Mouse (Mus musculus) G1E (cell line): Measurements from ENCODE around the gene Ube2k. TPM values are rescaled to one million over a fixed set of nuclear protein-coding genes. Genes with fewer than 3 reads are reported as not detected.

Source experiments
- ATAC-seq: 2 replicates; pipeline ENCODE4 v1.8.0; 2016; ENCODE audit warnings: mild to moderate bottlenecking; ENCODE audit not compliant: insufficient number of reproducible peaks, poor library complexity, low FRiP score, severe bottlenecking; ENCODE audit errors: extremely low read depth
- DNase-seq: peaks from one replicate; pipeline ENCODE4 v3.0.0; 2012; ENCODE audit warnings: low spot score
- H3K27me3 ChIP-seq: 2 replicates; pipeline ENCODE4 v1.6.1; 2012; ENCODE audit warnings: mild to moderate bottlenecking, low read length, inconsistent platforms; ENCODE audit not compliant: insufficient read depth
- H3K36me3 ChIP-seq: replicated peaks from 2 replicates; pipeline ENCODE3; 2012; ENCODE audit warnings: mild to moderate bottlenecking, inconsistent platforms
- H3K4me1 ChIP-seq: 2 replicates; pipeline ENCODE4 v1.6.1; 2012; ENCODE audit warnings: low read depth, low read length, inconsistent platforms, mixed read lengths; ENCODE audit not compliant: insufficient read depth
- H3K4me3 ChIP-seq: 2 replicates; pipeline ENCODE4 v1.5.1; 2012; ENCODE audit warnings: low read depth, mild to moderate bottlenecking, inconsistent platforms, low read length, moderate library complexity, mixed read lengths
- H3K9me3 ChIP-seq: replicated peaks from 2 replicates; pipeline ENCODE4 v1.6.1; 2012; ENCODE audit warnings: inconsistent platforms
- CTCF ChIP-seq: IDR thresholded peaks from 2 replicates; pipeline ENCODE4 v1.5.1; 2012; ENCODE audit warnings: low read depth, low read length, inconsistent platforms, mixed read lengths
- GATA1 ChIP-seq: IDR thresholded peaks from 2 replicates; pipeline ENCODE4 v1.6.1; 2012; ENCODE audit warnings: borderline replicate concordance, low read length, inconsistent platforms, mixed read lengths
- GATA2 ChIP-seq: IDR thresholded peaks from 2 replicates; pipeline ENCODE4 v1.6.1; 2012; ENCODE audit warnings: low read depth, low read length, inconsistent platforms, borderline replicate concordance
- POLR2AphosphoS5 ChIP-seq: IDR thresholded peaks from 2 replicates; pipeline ENCODE4 v1.6.1; 2012; ENCODE audit warnings: low read depth, low read length, inconsistent platforms; ENCODE audit not compliant: insufficient replicate concordance
- TAL1 ChIP-seq: conservative IDR thresholded peaks from 2 replicates; pipeline ENCODE4 v1.6.1; 2012; ENCODE audit warnings: low read depth, low read length, inconsistent platforms, mixed read lengths
- polyA plus RNA-seq: library from polyadenylated mRNA; stranded (reverse); fragments of >175 nt; gene quantifications from 2 replicates; pipeline ENCODE4 v1.2.3, GENCODE M21; 2012
- total RNA-seq, 2 experiments: library from RNA; stranded (forward) in 1 of 2; stranded (reverse) in 1 of 2; fragments of 200-1000 nt in 1 of 2; fragments of >200 nt in 1 of 2; fragmentation: Nextera tagmentation in 1 of 2; gene quantifications; 2 replicates each; pipeline ENCODE4 v1.2.3; 2014 to 2017

Ube2k gene
- total RNA-seq (2014; fragmentation: Nextera tagmentation) (128 and 149 TPM in 2 replicates), total RNA-seq (2017) (31.5 and 42.8 TPM in 2 replicates), polyA plus RNA-seq (112 and 146 TPM in 2 replicates)

DNA sequence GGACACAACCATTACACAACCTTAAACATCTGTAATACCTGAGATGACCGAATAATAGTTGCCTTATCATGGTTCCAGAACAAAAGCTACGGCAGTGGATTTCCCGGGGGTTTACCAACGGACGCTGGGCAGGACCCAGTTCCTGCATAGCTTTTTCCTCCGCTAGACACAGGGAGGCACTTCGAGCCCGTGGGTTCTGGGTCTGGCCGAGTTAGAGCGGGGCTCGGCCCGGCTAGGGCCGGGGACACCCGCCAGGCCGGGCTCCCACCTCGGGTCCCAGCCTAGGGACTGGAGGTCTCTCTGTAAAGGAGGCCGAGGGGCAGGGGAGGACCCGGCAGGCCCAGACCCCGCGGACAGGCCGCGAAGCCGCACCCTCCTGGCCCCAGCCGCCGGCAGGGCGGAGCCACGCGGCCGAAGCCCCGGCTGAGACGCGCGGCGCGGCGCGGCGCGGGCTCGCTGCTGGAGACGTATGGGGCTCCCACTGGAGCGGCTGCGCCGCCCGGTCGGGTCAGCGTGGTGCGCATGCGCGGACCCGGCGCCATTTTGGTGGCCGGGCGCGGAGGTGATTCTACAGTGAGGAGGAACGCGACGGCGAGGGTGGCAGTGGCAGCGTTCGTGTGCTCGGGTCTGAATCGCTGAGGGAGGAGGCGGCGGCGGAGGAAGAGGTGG, at the start of gene Ube2k, which contains the start of gene Smim14:
Gene Ube2k (plus strand): TSS at position 483 of the 669 bp plus-strand sequence.
Gene Smim14 (minus strand): TSS at position 434 of the 669 bp plus-strand sequence.
- peak; percentile 42 for ATAC-seq
- no peaks in the 10 kb centered on the region for H3K9me3 ChIP-seq
- H3K27me3 ChIP-seq = no peaks in the 10 kb centered on the region
- peak within 1 kb of the TSS; percentile 98 for H3K4me3 ChIP-seq
- peak; percentile 84 for DNase-seq
- peaks cover 27% of the 10 kb centered on the region for H3K4me1 ChIP-seq
- H3K36me3 ChIP-seq = peaks cover 13% of the 10 kb centered on the region
- TF ChIP-seq CTCF (no peak), TAL1 (no peak), POLR2AphosphoS5 (no peak), GATA2 (no peak)

DNA sequence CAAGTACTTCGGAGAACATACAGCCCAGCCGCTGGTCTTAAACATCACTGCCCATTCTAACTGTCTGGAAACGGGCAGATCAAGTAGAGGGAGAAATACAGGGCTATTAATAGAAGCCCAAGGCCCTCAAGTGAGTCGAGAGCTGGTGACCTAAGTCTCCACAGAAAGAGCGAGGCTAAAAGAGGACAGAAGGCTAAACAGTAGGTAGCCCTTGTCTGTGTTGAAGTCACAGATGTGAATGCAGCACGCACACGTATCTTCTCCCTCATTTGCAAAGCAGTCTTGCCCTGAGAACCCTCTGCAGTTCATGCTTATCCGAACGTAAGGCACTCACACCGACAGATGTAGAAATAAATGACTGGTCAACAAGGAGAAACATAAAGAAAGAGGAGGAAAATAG, 49.7 kb upstream of the Ube2k start:
- no peak for ATAC-seq
- Histone ChIP-seq H3K27me3 (no peaks in the 10 kb centered on the region), H3K9me3 (no peaks in the 10 kb centered on the region), H3K36me3 (peaks cover 19% of the 10 kb centered on the region), H3K4me3 (no peak overlapping the region), H3K4me1 (peaks cover 14% of the 10 kb centered on the region)
- DNase-seq = no peak
- TF ChIP-seq GATA1 (no peak), TAL1 (no peak), POLR2AphosphoS5 (no peak), GATA2 (no peak), CTCF (no peak)

- peaks cover 23% of the 10 kb centered on the region for H3K4me1 ChIP-seq
- H3K4me3 ChIP-seq = no peak overlapping the region
- TF ChIP-seq GATA2 = no peak
- TF ChIP-seq POLR2AphosphoS5 = no peak
- no peak for TF ChIP-seq CTCF
- no peak for TF ChIP-seq TAL1
- TF ChIP-seq GATA1 = no peak
- H3K36me3 ChIP-seq = peaks cover 19% of the 10 kb centered on the region
- H3K9me3 ChIP-seq = no peaks in the 10 kb centered on the region
- no peaks in the 10 kb centered on the region for H3K27me3 ChIP-seq
- no peak for ATAC-seq
- no peak for DNase-seq
These were observed 48.3 kb upstream of the Ube2k start for GRCm38 (mm10) chr5:65488725-65489124.

DNA sequence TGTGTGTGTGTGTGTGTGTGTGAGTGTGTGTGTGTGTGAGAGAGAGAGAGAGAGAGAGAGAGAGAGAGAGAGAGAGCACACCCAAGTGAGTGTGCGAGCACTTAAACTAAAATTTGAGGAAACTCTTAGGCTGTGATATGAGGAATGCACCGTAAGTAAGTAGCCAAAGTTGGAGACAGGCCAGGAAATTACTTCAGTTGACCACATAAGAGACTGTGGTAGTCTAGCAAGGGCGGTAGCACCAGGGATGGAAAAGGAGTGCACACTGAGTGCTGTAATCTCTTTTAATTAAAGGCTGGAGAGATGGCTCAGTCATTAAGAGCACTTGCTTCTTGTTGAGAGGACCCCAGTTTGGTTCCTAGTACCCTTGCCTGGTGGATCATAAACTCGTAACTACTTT, 47.2 kb upstream of the Ube2k start:
- no peak for ATAC-seq
- no peak overlapping the region for H3K4me3 ChIP-seq
- TF ChIP-seq TAL1 (no peak), POLR2AphosphoS5 (no peak), GATA2 (no peak), GATA1 (no peak), CTCF (no peak)
- peaks cover 17% of the 10 kb centered on the region for H3K36me3 ChIP-seq
- no peak for DNase-seq
- no peaks in the 10 kb centered on the region for H3K9me3 ChIP-seq
- no peaks in the 10 kb centered on the region for H3K27me3 ChIP-seq
- H3K4me1 ChIP-seq = peaks cover 19% of the 10 kb centered on the region

DNA sequence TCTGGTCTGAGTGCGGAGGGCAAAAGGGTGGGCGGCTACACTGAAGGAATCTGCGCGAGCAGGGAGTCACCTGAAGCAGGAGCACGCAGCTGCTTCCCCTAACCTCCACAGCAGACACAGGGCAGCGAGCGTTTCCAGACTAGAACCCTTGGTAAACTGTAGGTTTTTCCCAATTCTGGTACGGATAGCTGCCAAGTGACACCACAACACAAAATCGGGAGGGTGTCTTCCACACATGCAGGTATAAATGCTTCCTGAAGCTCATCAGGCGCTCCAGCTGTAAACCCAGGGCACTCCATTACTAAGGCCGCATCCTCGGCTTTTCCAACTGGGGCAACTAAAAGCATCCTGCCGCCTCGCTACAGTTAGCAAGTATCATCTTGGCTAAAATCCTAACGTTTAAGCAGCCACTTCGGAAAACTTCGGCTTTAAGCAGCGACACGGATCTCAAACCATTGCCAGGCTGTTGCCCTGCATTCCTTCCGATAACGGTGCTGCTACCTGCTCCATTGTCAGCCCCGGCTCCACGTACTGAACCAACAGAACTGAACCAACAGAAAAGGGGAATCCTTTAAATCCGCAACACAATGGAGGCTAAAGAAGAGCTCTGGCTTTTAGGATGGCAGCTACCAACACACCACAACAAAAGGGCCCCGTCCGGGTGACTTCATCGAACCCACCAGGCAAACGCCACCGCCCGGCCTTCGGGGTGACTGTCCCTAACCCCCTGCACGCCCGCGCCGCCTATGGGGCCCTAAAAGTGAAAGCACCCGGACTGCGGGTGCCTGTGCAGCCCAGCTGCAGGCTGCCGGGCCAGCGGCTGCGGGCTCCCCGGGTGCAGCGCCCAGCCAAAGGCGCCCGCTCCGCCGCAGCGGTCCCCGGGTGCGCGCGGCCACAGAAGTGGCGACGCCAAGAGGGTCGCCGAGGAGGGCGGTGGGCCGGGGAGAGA, 45.0 kb upstream of the Ube2k start:
- Histone ChIP-seq H3K36me3 (peaks cover 17% of the 10 kb centered on the region), H3K27me3 (no peaks in the 10 kb centered on the region), H3K9me3 (no peaks in the 10 kb centered on the region), H3K4me3 (peak overlapping the region; percentile 89), H3K4me1 (peaks cover 22% of the 10 kb centered on the region)
- TF ChIP-seq GATA2 (no peak), TAL1 (no peak), POLR2AphosphoS5 (no peak), GATA1 (no peak), CTCF (no peak)
- peak; percentile 81 for DNase-seq
- ATAC-seq = peak; percentile 52; the same call in 1 of the 2 replicates

DNA sequence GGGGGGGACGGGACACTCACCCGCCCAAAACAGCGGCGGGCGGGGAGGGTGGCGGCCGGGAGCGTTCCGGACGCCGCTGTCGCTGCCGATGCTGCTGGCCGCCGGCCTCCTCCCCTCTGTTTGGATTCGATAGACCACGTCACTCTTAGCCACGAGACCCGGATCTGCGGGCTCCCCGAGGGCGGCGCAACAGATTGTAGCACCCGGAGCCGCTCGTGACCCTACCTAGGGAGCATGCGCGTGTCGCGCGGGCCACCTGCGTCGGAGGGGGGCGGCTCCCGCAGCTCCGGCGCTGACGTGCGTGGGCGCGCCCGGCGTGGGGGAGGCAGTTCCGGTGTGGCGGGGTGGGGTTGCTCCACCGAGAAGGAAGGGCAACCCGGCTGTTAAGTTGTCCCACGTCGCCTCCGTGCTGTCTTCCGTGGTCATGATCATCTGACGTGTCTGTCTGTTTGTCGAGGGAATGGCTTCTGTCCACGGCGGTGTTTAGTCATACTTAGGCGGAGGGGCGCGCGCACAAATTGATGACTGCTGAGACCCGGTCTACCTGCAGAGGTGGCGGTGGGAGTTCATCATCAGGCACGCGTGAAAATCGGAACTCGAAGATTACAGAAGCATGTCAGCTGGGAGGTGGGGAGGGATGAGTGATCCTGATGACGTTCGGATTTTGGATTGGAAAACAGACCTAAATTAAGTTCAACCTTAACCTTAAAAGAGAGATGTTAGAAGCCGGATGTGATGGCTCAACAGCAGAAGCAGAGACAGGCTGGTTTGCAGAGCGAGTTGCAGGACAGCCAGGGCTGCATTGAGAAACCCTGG, 44.1 kb upstream of the Ube2k start, which contains the start of gene Gm43552:
Gene Gm43552 (minus strand): TSS at position 118 of the 816 bp plus-strand sequence.
- Histone ChIP-seq H3K9me3 (no peaks in the 10 kb centered on the region), H3K4me1 (peaks cover 22% of the 10 kb centered on the region), H3K4me3 (peak within 1 kb of the TSS; percentile 89), H3K27me3 (no peaks in the 10 kb centered on the region), H3K36me3 (peaks cover 11% of the 10 kb centered on the region)
- ATAC-seq (peak; percentile 93), DNase-seq (peak; percentile 93)
- TF ChIP-seq POLR2AphosphoS5 = no peak
- no peak for TF ChIP-seq TAL1
- no peak for TF ChIP-seq GATA1
- TF ChIP-seq CTCF = no peak
- TF ChIP-seq GATA2 = no peak
